Mouse (Mus musculus) midbrain, embryonic 12.5 days (tissue): ENCODE results near the gene Tmem30a. TPM values are rescaled to one million over a fixed set of nuclear protein-coding genes. Genes with fewer than 3 reads are reported as not detected.
A peak's percentile ranks its signal among the peaks of the same experiment; 100 is the strongest.

Experiments used
- ATAC-seq: fragments of 200-750 bp; cut with Nextera tagmentation; 2 replicates; pipeline ENCODE4 v1.8.0; 2017; ENCODE audit warnings: low read depth, moderate TSS enrichment, moderate library complexity; ENCODE audit not compliant: low FRiP score
- H3K27ac ChIP-seq: fragments of 300-500 bp; sonication (generic); replicated peaks from 2 replicates; pipeline ENCODE4 v1.5.1; 2016; ENCODE audit warnings: mild to moderate bottlenecking
- H3K27me3 ChIP-seq: fragments of 300-500 bp; sonication (generic); 2 replicates; pipeline ENCODE4 v1.6.1; 2016; ENCODE audit warnings: mild to moderate bottlenecking
- H3K36me3 ChIP-seq: fragments of 300-500 bp; sonication (generic); 2 replicates; pipeline ENCODE4 v1.6.1; 2016
- H3K4me1 ChIP-seq: fragments of 300-500 bp; sonication (generic); 2 replicates; pipeline ENCODE4 v1.6.1; 2016
- H3K4me2 ChIP-seq: fragments of 300-500 bp; sonication (generic); replicated peaks from 2 replicates; pipeline ENCODE4 v1.6.1; 2016; ENCODE audit warnings: mild to moderate bottlenecking, moderate library complexity
- H3K4me3 ChIP-seq: fragments of 300-500 bp; sonication (generic); 2 replicates; pipeline ENCODE4 v1.5.1; 2016; ENCODE audit warnings: mild to moderate bottlenecking
- H3K9ac ChIP-seq: fragments of 300-500 bp; sonication (generic); replicated peaks from 2 replicates; pipeline ENCODE4 v1.6.1; 2016; ENCODE audit warnings: mild to moderate bottlenecking, moderate library complexity
- H3K9me3 ChIP-seq: fragments of 300-500 bp; sonication (generic); 2 replicates; pipeline ENCODE4 v1.6.1; 2016; ENCODE audit warnings: mild to moderate bottlenecking
- WGBS: fragments of 180-500 bp; shearing (Covaris S2); methylation state at CpG from one replicate; pipeline ENCODE4 v1.1.7; 2016; 5-methylcytosine and 5-hydroxymethylcytosine counted together
- polyA plus RNA-seq: library from polyadenylated mRNA; unstranded; fragments of >200 nt; fragmentation: Nextera tagmentation; extraction: Ambion mirVana; gene quantifications from 2 replicates; pipeline ENCODE4 v1.2.1, GENCODE M21; 2016

Gene Tmem30a
- polyA plus RNA-seq, 1 experiment from 2014 or later, result 97.1 TPM

- no peak overlapping the region for H3K4me2 ChIP-seq
- no peak overlapping the region for H3K4me3 ChIP-seq
- H3K27ac ChIP-seq, result no peak overlapping the region
- 89% methylated on average over 6 of the region's 6 CpGs for WGBS
- H3K27me3 ChIP-seq, result no peaks in the 10 kb centered on the region
- no peaks in the 10 kb centered on the region for H3K9me3 ChIP-seq
- ATAC-seq, result no peak
- no peaks in the 10 kb centered on the region for H3K4me1 ChIP-seq
- H3K36me3 ChIP-seq, result no peaks in the 10 kb centered on the region
- H3K9ac ChIP-seq, result no peak overlapping the region
Observed at GRCm38 (mm10) chr9:79735608-79736007, 57.7 kb downstream of the Tmem30a start.

DNA sequence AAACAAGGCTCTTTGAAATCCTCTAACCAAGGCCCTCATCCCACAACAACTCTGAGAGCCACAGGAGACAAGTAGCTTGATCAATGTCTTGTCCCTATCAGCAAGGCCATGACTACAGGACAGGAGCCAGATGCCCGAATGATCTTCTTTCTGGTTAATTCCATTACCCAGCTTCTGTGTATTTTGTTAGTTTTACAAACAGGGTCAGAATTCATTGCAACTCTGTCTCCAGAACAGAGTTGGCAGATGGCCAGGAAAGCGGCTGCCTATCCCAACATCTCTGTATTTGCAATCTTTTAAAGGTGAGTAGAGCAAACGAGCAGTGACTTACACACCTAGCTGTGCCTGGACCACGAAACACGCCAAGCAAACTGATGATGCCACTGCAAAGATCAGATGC, 63.0 kb downstream of the Tmem30a start:
- no peaks in the 10 kb centered on the region for H3K36me3 ChIP-seq
- no peak overlapping the region for H3K4me3 ChIP-seq
- H3K27me3 ChIP-seq, result no peaks in the 10 kb centered on the region
- H3K27ac ChIP-seq, result no peak overlapping the region
- no peak for ATAC-seq
- H3K4me1 ChIP-seq, result no peaks in the 10 kb centered on the region
- H3K9ac ChIP-seq, result no peak overlapping the region
- 90% methylated on average over 5 of the region's 5 CpGs for WGBS
- H3K9me3 ChIP-seq, result no peaks in the 10 kb centered on the region
- H3K4me2 ChIP-seq, result no peak overlapping the region

DNA sequence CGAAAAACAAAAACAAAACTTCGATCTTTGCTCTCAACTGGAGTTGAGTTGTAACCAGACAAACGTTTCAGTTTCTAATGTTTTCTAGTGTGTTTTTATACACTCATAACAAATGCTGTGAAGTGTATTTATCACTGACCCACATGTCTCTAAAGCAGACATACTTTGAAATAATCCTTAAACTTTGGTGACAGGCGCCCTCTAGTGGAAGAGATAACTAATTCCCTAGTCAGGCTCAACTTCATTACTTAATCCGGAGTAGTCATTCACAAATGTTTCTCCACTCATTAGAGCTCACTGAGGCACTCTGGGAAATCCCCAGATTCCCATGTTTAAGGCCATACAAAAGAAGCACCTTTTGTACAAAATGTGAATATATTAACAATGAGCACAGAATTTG, 70.2 kb downstream of the Tmem30a start:
- Histone ChIP-seq H3K4me2 (no peak overlapping the region), H3K9me3 (no peaks in the 10 kb centered on the region), H3K36me3 (no peaks in the 10 kb centered on the region), H3K9ac (no peak overlapping the region), H3K4me3 (no peak overlapping the region), H3K27ac (no peak overlapping the region), H3K4me1 (peaks cover 19% of the 10 kb centered on the region), H3K27me3 (peaks cover 41% of the 10 kb centered on the region)
- 34% methylated on average over 5 of the region's 5 CpGs for WGBS
- ATAC-seq, result no peak

DNA sequence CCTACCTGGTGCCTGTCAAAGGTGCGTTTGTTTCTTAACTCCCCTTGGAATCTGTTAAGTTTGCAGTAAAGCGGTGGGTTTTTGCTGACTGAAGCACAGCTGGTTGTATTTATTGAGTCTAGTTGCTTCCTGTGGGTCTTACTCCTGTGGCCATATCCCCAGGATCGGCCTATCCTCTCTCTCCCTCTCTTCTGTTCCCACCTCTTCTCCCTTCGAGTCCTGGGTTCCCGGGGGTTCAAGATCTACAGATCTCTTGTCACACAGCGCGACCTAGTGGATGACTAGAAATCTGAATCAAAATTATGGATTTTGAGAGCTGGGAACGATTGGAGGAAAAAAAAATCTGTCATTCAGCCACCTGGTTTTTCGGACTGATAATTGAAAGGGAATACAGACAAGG, 72.3 kb downstream of the Tmem30a start:
- no peak overlapping the region for H3K9ac ChIP-seq
- ATAC-seq, result no peak
- H3K36me3 ChIP-seq, result no peaks in the 10 kb centered on the region
- WGBS, result 13% methylated on average over 9 of the region's 9 CpGs
- peaks cover 52% of the 10 kb centered on the region for H3K27me3 ChIP-seq
- H3K4me2 ChIP-seq, result 0 out of 2 replicates have a peak overlapping the region, but pooled peaks have one; percentile 1
- H3K4me1 ChIP-seq, result peaks cover 34% of the 10 kb centered on the region
- no peak overlapping the region for H3K27ac ChIP-seq
- H3K9me3 ChIP-seq, result no peaks in the 10 kb centered on the region
- no peak overlapping the region for H3K4me3 ChIP-seq

DNA sequence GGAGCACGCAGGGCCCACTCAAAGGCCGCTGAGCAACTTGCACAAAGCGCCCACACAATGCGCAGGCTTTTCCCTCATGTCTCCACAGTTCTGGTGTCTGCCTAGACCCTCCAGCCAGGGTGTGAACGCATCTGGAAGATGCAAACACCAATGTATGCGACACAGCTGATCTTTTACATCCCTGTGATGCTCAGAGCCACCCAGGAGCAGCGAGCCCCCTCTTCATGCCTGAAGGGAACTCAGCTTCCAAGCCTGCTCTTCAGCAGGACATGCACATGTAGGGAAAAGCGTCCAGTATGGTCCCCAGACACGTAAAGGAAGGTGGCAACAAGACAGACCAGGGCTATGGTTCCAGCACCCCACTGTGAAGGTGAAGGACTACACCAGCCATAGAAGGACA, 73.2 kb downstream of the Tmem30a start:
- no peak overlapping the region for H3K27ac ChIP-seq
- ATAC-seq, result no peak
- 20% methylated on average over 9 of the region's 9 CpGs for WGBS
- peaks cover 57% of the 10 kb centered on the region for H3K27me3 ChIP-seq
- no peak overlapping the region for H3K4me3 ChIP-seq
- no peak overlapping the region for H3K9ac ChIP-seq
- no peaks in the 10 kb centered on the region for H3K36me3 ChIP-seq
- peak overlapping the region; percentile 96; the same call in 1 of the 2 replicates for H3K4me2 ChIP-seq
- no peaks in the 10 kb centered on the region for H3K9me3 ChIP-seq
- peaks cover 34% of the 10 kb centered on the region for H3K4me1 ChIP-seq

GRCm38 (mm10) chr9:79719451-79719850, 73.9 kb downstream of the Tmem30a start:
- Histone ChIP-seq H3K9me3 (no peaks in the 10 kb centered on the region), H3K27ac (0 out of 2 replicates have a peak overlapping the region, but pooled peaks have one; percentile 20)
- under 1% methylated on average over 28 of the region's 28 CpGs for WGBS

More at GRCm38 (mm10) chr9:79719451-79719850, 73.9 kb downstream of the Tmem30a start:
- ATAC-seq, result no peak
- Histone ChIP-seq H3K27me3 (peaks cover 64% of the 10 kb centered on the region), H3K9ac (peak overlapping the region; percentile 53; the same call in 1 of the 2 replicates), H3K4me1 (peaks cover 39% of the 10 kb centered on the region), H3K4me3 (peak overlapping the region; percentile 52), H3K4me2 (peak overlapping the region; percentile 96), H3K36me3 (no peaks in the 10 kb centered on the region)

Other genes starting within 250 kb of the Tmem30a start
- gene Col12a1, start 74.7 kb downstream of the Tmem30a start, polyA plus RNA-seq, result 25.7 and 35.4 TPM in 2 replicates
- 634 and 637 TPM in 2 replicates for gene Cox7a2, start 33.6 kb downstream of the Tmem30a start, polyA plus RNA-seq
- gene Filip1, start 219.3 kb upstream of the Tmem30a start, polyA plus RNA-seq, result 8.3 and 11.0 TPM in 2 replicates